Mouse (Mus musculus): ENCODE measurements around the gene Dcdc2c.

DNA sequence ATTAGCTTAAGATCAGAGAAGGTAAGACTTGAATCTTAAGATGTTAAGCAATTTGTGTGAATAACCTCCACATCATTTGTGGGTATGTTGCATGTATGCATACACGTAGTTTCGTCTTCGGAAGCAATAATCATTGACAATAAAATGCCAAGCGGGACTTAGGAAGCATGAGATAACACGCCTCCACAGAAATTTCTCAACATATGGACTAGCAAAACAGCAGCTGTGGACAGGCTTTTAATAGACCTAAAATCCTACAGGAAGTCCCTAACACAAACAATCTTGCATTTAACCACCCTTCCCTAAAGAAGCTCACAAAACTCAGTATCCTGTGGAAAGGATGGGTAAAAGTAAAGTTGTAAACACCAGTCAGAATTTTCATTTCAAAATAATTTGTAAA lies 93.4 kb downstream of the Dcdc2c start:
- TF ChIP-seq USF1 (IDR thresholded peaks at IDR 0.05; ENCODE audit: low read depth, low read length) (no peak), CTCF (conservative IDR thresholded peaks at IDR 0.05 in 1 of 2, IDR thresholded peaks at IDR 0.05 in 1 of 2; ENCODE audit: low read depth in 2 of 2, low read length in 2 of 2) (no peak), POLR2A (IDR thresholded peaks at IDR 0.05; ENCODE audit: low read depth, low read length) (no peak), ZNF384 (IDR thresholded peaks at IDR 0.05; ENCODE audit: low read depth, low read length) (no peak), E2F4 (IDR thresholded peaks at IDR 0.05; ENCODE audit: insufficient replicate concordance, low read depth, low read length) (no peak), GABPA (IDR thresholded peaks at IDR 0.05; ENCODE audit: insufficient replicate concordance, low read depth, low read length) (no peak), MEF2A (IDR thresholded peaks at IDR 0.05; ENCODE audit: borderline replicate concordance, low read depth, low read length) (no peak), NRF1 (IDR thresholded peaks at IDR 0.05; ENCODE audit: low read depth, low read length) (no peak), MAFK (IDR thresholded peaks at IDR 0.05; ENCODE audit: insufficient replicate concordance, low read length) (no peak)
